Mouse (Mus musculus) kidney, embryonic 15.5 days (tissue): ENCODE data around the gene Gga3. TPM values are rescaled to one million over a fixed set of nuclear protein-coding genes. Genes with fewer than 3 reads are reported as not detected.

Source experiments
- ATAC-seq: fragments of 200-750 bp; cut with Nextera tagmentation; replicated peaks from 2 replicates; pipeline ENCODE4 v1.8.0; 2017; ENCODE audit warnings: moderate TSS enrichment; ENCODE audit not compliant: low FRiP score
- H3K27ac ChIP-seq: fragments of 300-500 bp; sonication (generic); 2 replicates; pipeline ENCODE4 v1.5.1; 2015; ENCODE audit warnings: mild to moderate bottlenecking, inconsistent platforms
- H3K27me3 ChIP-seq: fragments of 300-500 bp; sonication (generic); 2 replicates; pipeline ENCODE4 v1.6.1; 2015; ENCODE audit warnings: inconsistent platforms
- H3K36me3 ChIP-seq: fragments of 300-500 bp; sonication (generic); 2 replicates; pipeline ENCODE4 v1.6.1; 2015; ENCODE audit warnings: inconsistent platforms
- H3K4me1 ChIP-seq: fragments of 300-500 bp; sonication (generic); 2 replicates; pipeline ENCODE4 v1.6.1; 2015; ENCODE audit warnings: inconsistent platforms
- H3K4me2 ChIP-seq: fragments of 300-500 bp; sonication (generic); 2 replicates; pipeline ENCODE4 v1.6.1; 2015; ENCODE audit warnings: moderate library complexity, mild to moderate bottlenecking, inconsistent platforms
- H3K4me3 ChIP-seq: fragments of 300-500 bp; sonication (generic); replicated peaks from 2 replicates; pipeline ENCODE4 v1.5.1; 2015; ENCODE audit warnings: mild to moderate bottlenecking, inconsistent platforms
- H3K9ac ChIP-seq: fragments of 300-500 bp; sonication (generic); 2 replicates; pipeline ENCODE4 v1.6.1; 2015; ENCODE audit warnings: mild to moderate bottlenecking, inconsistent platforms
- H3K9me3 ChIP-seq: fragments of 300-500 bp; sonication (generic); replicated peaks from 2 replicates; pipeline ENCODE4 v1.6.1; 2016; ENCODE audit warnings: inconsistent platforms
- WGBS: fragments of 180-500 bp; shearing (Covaris S2); methylation state at CpG from one replicate; pipeline ENCODE4 v1.1.7; 2015; ENCODE audit warnings: mixed read lengths; 5-methylcytosine and 5-hydroxymethylcytosine counted together
- polyA plus RNA-seq: library from polyadenylated mRNA; unstranded; fragments of >200 nt; fragmentation: Nextera tagmentation; extraction: Ambion mirVana; gene quantifications from 2 replicates; pipeline ENCODE4 v1.2.1, GENCODE M21; 2015

Gga3 gene
- polyA plus RNA-seq, 1 experiment from 2014 or later, result 20.7 TPM

GRCm38 (mm10) chr11:115606733-115607132 is 2.9 kb upstream of the Gga3 start:
- H3K9ac ChIP-seq, result no peak overlapping the region
- 94% methylated on average over 18 of the region's 18 CpGs for WGBS
- H3K9me3 ChIP-seq, result no peaks in the 10 kb centered on the region
- no peak overlapping the region for H3K27ac ChIP-seq
- H3K4me1 ChIP-seq, result peaks cover 37% of the 10 kb centered on the region
- no peak overlapping the region for H3K4me3 ChIP-seq
- H3K36me3 ChIP-seq, result peaks cover 53% of the 10 kb centered on the region
- no peaks in the 10 kb centered on the region for H3K27me3 ChIP-seq
- ATAC-seq, result no peak
- H3K4me2 ChIP-seq, result no peak overlapping the region

GRCm38 (mm10) chr11:115604304-115604696 is 449 bp upstream of the Gga3 start:
- H3K9me3 ChIP-seq, result no peaks in the 10 kb centered on the region
- H3K4me3 ChIP-seq, result peak overlapping the region; percentile 88
- H3K27me3 ChIP-seq, result no peaks in the 10 kb centered on the region
- WGBS, result under 1% methylated on average over 26 of the region's 26 CpGs
- H3K36me3 ChIP-seq, result peaks cover 47% of the 10 kb centered on the region
- peak overlapping the region; percentile 85 for H3K4me2 ChIP-seq
- H3K27ac ChIP-seq, result peak overlapping the region; percentile 95
- peaks cover 41% of the 10 kb centered on the region for H3K4me1 ChIP-seq
- peak overlapping the region; percentile 98 for H3K9ac ChIP-seq
- ATAC-seq, result peak; percentile 31

DNA sequence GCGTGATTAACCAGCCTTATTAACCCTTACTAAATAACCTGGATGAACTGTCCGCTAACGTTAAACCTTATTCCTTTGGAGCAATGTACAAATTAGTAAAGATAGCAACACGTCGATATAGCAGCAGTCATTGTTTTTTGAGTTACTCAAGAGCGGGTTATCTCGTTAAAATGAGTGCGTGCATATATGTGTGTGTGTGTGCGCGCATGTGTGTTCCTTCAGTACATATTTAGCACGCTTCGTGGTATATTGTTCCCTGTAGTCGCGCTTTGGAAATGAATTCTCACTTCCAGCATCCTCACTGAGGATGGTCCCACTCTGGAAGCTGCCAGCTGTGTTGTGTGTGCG is 749 bp downstream of the Gga3 start:
- H3K4me3 ChIP-seq, result peak overlapping the region; percentile 88
- peak overlapping the region; percentile 85 for H3K4me2 ChIP-seq
- H3K9me3 ChIP-seq, result no peaks in the 10 kb centered on the region
- peaks cover 46% of the 10 kb centered on the region for H3K36me3 ChIP-seq
- no peak for ATAC-seq
- H3K27me3 ChIP-seq, result no peaks in the 10 kb centered on the region
- H3K4me1 ChIP-seq, result peaks cover 40% of the 10 kb centered on the region
- 3% methylated on average over 15 of the region's 15 CpGs for WGBS
- H3K27ac ChIP-seq, result peak overlapping the region; percentile 95
- peak overlapping the region; percentile 98 for H3K9ac ChIP-seq

DNA sequence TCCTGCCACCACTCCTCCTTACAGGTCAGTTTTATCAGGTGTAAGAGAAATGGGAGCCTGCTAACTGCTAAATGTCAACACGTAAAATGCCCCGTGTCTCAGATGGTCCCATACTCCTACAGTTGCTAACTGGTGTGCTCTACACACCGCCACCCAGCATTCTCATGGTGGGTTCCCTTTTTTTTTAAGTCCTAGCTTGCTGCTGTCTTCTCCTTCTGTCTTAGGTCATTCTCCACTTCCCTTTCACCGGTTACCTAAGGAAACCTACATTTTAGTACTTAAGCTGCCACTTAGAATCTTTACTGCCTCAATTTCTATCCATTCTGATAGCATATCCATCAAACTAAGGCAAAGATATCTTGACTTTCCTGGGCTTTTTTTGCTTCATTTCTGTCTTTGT is 2.7 kb downstream of the Gga3 start:
- Histone ChIP-seq H3K4me3 (no peak overlapping the region), H3K9me3 (no peaks in the 10 kb centered on the region), H3K4me2 (no peak overlapping the region), H3K27ac (no peak overlapping the region), H3K4me1 (peaks cover 40% of the 10 kb centered on the region), H3K36me3 (peaks cover 41% of the 10 kb centered on the region), H3K27me3 (no peaks in the 10 kb centered on the region), H3K9ac (no peak overlapping the region)
- WGBS, result 86% methylated on average over 4 of the region's 4 CpGs
- no peak for ATAC-seq

DNA sequence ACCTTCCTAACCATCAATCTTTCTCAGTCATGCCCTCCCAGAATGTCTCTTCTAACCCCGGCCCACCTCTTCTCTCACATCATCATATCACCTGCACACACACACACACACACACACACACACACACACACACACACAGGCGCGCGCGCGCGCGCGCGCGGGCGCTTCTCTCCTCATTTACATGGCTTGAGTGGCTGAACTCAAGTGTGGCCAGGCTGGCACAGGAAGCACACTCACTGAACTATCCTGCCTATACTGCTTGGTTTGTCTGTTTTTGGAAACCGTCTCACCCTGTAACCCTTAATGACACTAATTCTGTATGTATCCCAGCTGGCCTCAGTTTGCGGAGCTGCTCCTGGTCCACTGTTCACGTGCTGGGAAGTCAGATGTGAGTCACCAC is 3.1 kb downstream of the Gga3 start:
- Histone ChIP-seq H3K4me2 (no peak overlapping the region), H3K27me3 (no peaks in the 10 kb centered on the region), H3K4me1 (peaks cover 39% of the 10 kb centered on the region), H3K4me3 (no peak overlapping the region), H3K36me3 (peaks cover 41% of the 10 kb centered on the region), H3K9ac (no peak overlapping the region), H3K27ac (no peak overlapping the region), H3K9me3 (no peaks in the 10 kb centered on the region)
- ATAC-seq, result no peak
- 89% methylated on average over 15 of the region's 15 CpGs for WGBS

DNA sequence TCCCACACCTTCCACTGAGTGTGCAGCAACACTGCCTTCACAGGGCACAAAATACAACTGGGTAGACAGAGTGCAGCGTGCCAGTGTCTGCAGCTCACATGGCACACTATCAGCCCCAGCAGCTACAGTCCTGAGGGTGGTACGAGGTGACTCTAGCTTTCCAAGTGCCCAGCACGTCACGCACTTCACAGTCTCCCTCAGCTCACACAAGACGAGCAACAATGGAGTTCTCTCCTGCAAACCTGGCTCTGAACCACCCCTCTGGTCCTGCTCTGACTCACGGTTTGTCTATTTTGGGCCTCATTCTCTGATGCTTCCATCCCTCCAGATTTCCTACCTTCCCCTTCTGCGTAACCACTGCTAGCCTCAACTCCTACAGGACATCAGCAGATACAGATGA is 4.1 kb downstream of the Gga3 start:
- Histone ChIP-seq H3K27ac (no peak overlapping the region), H3K9ac (no peak overlapping the region), H3K4me2 (no peak overlapping the region), H3K27me3 (no peaks in the 10 kb centered on the region), H3K4me3 (no peak overlapping the region), H3K4me1 (peaks cover 29% of the 10 kb centered on the region), H3K9me3 (no peaks in the 10 kb centered on the region), H3K36me3 (peaks cover 44% of the 10 kb centered on the region)
- no peak for ATAC-seq
- 93% methylated on average over 7 of the region's 7 CpGs for WGBS

- H3K4me3 ChIP-seq, result no peak overlapping the region
- no peaks in the 10 kb centered on the region for H3K9me3 ChIP-seq
- H3K4me2 ChIP-seq, result no peak overlapping the region
- H3K36me3 ChIP-seq, result peaks cover 58% of the 10 kb centered on the region
- H3K4me1 ChIP-seq, result peaks cover 26% of the 10 kb centered on the region
- 92% methylated on average over 4 of the region's 4 CpGs for WGBS
- H3K9ac ChIP-seq, result no peak overlapping the region
- H3K27me3 ChIP-seq, result no peaks in the 10 kb centered on the region
- no peak overlapping the region for H3K27ac ChIP-seq
- no peak for ATAC-seq
These were observed 5.5 kb downstream of the Gga3 start for GRCm38 (mm10) chr11:115598309-115598708.

DNA sequence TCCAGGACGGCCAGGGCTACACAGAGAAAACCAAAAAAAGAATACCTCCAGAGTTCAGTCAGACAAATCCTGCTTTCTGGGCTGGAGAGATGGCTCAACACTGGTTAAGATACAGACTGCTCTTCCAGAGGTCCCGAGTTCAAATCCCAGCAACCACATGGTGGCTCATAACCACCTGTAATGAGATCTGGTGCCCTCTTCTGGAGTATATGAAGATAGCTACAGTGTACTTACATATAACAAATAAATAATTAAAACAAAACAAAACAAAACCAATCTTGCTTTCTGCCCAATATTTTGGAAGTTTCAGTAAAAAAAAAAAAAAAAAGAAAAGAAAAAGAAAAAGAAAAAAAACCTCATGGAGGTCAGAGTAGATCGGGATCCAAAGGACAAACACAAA is 8.6 kb downstream of the Gga3 start:
- H3K27me3 ChIP-seq, result no peaks in the 10 kb centered on the region
- no peak for ATAC-seq
- H3K4me2 ChIP-seq, result no peak overlapping the region
- no peak overlapping the region for H3K9ac ChIP-seq
- H3K4me1 ChIP-seq, result peaks cover 4% of the 10 kb centered on the region; the same call in 1 of the 2 replicates
- H3K36me3 ChIP-seq, result peaks cover 89% of the 10 kb centered on the region
- no peak overlapping the region for H3K4me3 ChIP-seq
- H3K9me3 ChIP-seq, result no peaks in the 10 kb centered on the region
- H3K27ac ChIP-seq, result no peak overlapping the region
- 93% methylated on average over 3 of the region's 3 CpGs for WGBS

GRCm38 (mm10) chr11:115590526-115591075 is 13.2 kb downstream of the Gga3 start:
- ATAC-seq, result no peak

DNA sequence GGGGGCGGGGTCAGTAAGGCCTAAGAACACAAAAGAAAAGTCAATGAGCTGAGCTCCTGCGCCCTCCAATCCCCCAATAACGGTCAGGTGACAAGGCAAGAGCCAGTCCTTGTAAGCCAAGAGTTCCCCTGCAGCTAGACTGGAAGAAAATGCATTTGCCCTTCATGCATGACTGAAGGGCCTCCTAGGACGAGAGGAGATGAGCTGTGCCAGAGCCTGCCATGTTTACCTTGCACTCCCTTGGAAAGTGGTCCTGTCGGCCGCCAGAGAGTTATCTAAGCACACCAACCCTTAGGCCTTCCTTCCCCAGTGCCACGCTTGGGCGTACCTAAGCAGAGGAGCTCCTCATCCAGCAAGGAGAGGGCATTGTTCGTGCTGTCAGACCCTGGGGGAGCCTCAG is 15.9 kb downstream of the Gga3 start:
- H3K27ac ChIP-seq, result 0 out of 2 replicates have a peak overlapping the region, but pooled peaks have one; percentile 13
- peaks cover 96% of the 10 kb centered on the region for H3K36me3 ChIP-seq
- no peak overlapping the region for H3K4me3 ChIP-seq
- H3K4me1 ChIP-seq, result no peaks in the 10 kb centered on the region
- 0 out of 2 replicates have a peak, but pooled peaks have one; percentile 28 for ATAC-seq
- no peak overlapping the region for H3K9ac ChIP-seq
- H3K4me2 ChIP-seq, result no peak overlapping the region
- WGBS, result 72% methylated on average over 9 of the region's 9 CpGs
- H3K9me3 ChIP-seq, result no peaks in the 10 kb centered on the region
- no peaks in the 10 kb centered on the region for H3K27me3 ChIP-seq

More at GRCm38 (mm10) chr11:115590526-115591075, 13.2 kb downstream of the Gga3 start:
- Histone ChIP-seq H3K9me3 (no peaks in the 10 kb centered on the region), H3K36me3 (peaks cover 96% of the 10 kb centered on the region), H3K9ac (no peak overlapping the region), H3K27ac (no peak overlapping the region), H3K4me3 (no peak overlapping the region), H3K4me2 (no peak overlapping the region), H3K4me1 (no peaks in the 10 kb centered on the region), H3K27me3 (no peaks in the 10 kb centered on the region)
- 81% methylated on average over 2 of the region's 2 CpGs for WGBS

DNA sequence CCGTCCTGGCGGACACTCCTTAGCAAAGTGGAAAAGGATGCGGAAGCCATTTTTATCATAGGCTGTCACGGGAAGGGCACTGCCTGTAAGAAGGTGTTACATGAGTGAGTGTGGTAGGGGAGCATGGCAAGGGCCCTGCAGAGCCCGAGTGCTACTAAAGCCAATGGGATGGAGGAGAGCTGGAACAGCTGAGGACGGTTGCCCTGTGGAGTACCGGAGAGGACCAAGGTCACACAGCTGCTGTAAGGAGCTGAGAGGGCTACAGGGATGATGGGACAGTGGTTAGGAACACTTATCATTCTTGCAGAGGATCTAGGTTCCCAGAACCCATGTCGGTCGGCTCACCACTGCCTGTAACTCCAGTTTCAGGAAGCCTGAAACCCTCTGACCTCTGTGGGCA is 17.4 kb downstream of the Gga3 start:
- ATAC-seq, result no peak
- Histone ChIP-seq H3K9me3 (no peaks in the 10 kb centered on the region), H3K27me3 (no peaks in the 10 kb centered on the region), H3K4me1 (no peaks in the 10 kb centered on the region), H3K4me2 (no peak overlapping the region), H3K9ac (no peak overlapping the region), H3K27ac (no peak overlapping the region), H3K36me3 (peaks cover 97% of the 10 kb centered on the region), H3K4me3 (no peak overlapping the region)
- WGBS, result 89% methylated on average over 9 of the region's 9 CpGs

DNA sequence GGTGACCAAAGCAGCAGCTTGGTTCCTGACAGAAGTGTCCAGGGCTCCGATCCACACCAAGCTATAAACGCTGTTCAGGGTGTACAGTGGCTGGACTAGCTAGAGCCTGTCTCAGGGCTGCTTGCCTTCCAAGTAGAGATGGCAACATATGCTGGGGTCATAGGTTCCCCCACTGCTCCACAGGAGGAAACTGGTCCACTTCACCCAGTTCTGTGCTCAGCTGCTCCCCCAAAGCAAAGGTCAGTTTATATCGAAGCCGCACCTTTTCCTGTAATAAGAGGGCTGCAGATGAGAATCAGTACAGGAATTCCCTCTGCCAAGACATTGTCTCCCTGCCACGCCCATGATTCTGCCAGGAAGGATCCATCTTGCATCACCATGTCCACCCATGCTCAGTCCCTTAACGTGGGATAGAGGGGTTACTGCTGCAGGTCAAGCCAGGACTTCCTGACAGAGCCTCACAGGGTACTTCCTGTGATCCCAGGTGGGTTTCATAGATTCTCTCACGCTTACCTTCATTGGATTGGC is 18.2 kb downstream of the Gga3 start:
- H3K27ac ChIP-seq, result no peak overlapping the region
- peaks cover 97% of the 10 kb centered on the region for H3K36me3 ChIP-seq
- no peak overlapping the region for H3K4me2 ChIP-seq
- ATAC-seq, result no peak
- H3K4me1 ChIP-seq, result no peaks in the 10 kb centered on the region
- no peaks in the 10 kb centered on the region for H3K27me3 ChIP-seq
- 86% methylated on average over 7 of the region's 7 CpGs for WGBS
- no peaks in the 10 kb centered on the region for H3K9me3 ChIP-seq
- H3K9ac ChIP-seq, result no peak overlapping the region
- no peak overlapping the region for H3K4me3 ChIP-seq
